Comparison of ENCODE assay signal across 8 mouse cellular contexts in genomic region chr19:21738591-21739280, GRCm38 (mm10). TPM values are rescaled to one million over a fixed set of nuclear protein-coding genes. Genes with fewer than 3 reads are reported as not detected.
DNase-seq lines count a peak whose midpoint lies in the region; ATAC-seq and TF ChIP-seq lines count a peak whose summit lies in the region.

No protein-coding gene starts in this region.

- no peaks in the 10 kb centered on the region for H3K36me3 ChIP-seq in liver, embryonic 11.5 days (ENCODE audit: control insufficient read depth, insufficient read depth, low read length)
- H3K36me3 ChIP-seq in embryonic facial prominence, embryonic 15.5 days, result no peaks in the 10 kb centered on the region
- no peaks in the 10 kb centered on the region for H3K36me3 ChIP-seq in liver, embryonic 13.5 days

- WGBS in liver, embryonic 11.5 days, result 84% methylated on average over 18 of the region's 18 CpGs
- WGBS in embryonic facial prominence, embryonic 15.5 days, result 74% methylated on average over 18 of the region's 18 CpGs
- WGBS in liver, embryonic 13.5 days (ENCODE audit: insufficient replicate concordance), result 73% methylated on average over 18 of the region's 18 CpGs

- intact Hi-C loops in gastrocnemius, adult 2 months (cut with DNase I), result loop anchor here (10.0 kb wide), 1 partner anchor 566 kb away; no protein-coding TSS in a partner anchor

- H3K4me1 ChIP-seq in liver, embryonic 11.5 days (replicated peaks; ENCODE audit: control insufficient read depth, insufficient read depth, low read length), result no peaks in the 10 kb centered on the region
- H3K4me1 ChIP-seq in embryonic facial prominence, embryonic 15.5 days, result peaks cover 10% of the 10 kb centered on the region; the same call in 1 of the 2 replicates
- peaks cover 12% of the 10 kb centered on the region; the same call in 1 of the 2 replicates for H3K4me1 ChIP-seq in liver, embryonic 13.5 days (replicated peaks)

- peak overlapping the region; percentile 78 for H3K27ac ChIP-seq in gastrocnemius, adult 2 months
- H3K27ac ChIP-seq in liver, embryonic 11.5 days (ENCODE audit: low read depth, low read length), result peak overlapping the region; percentile 66
- peak overlapping the region; percentile 61 for H3K27ac ChIP-seq in embryonic facial prominence, embryonic 15.5 days (replicated peaks)
- H3K27ac ChIP-seq in liver, embryonic 13.5 days, result 0 out of 2 replicates have a peak overlapping the region, but pooled peaks have one; percentile 19

- TF ChIP-seq CTCF in gastrocnemius, adult 2 months (IDR thresholded peaks at IDR 0.05), result no peak

- no peak overlapping the region; the same call in 1 of the 2 replicates for H3K4me2 ChIP-seq in liver, embryonic 11.5 days
- no peak overlapping the region for H3K4me2 ChIP-seq in embryonic facial prominence, embryonic 15.5 days (replicated peaks)
- no peak overlapping the region for H3K4me2 ChIP-seq in liver, embryonic 13.5 days

- no peak for ATAC-seq in liver, embryonic 11.5 days (replicated peaks; ENCODE audit: low FRiP score)
- ATAC-seq in embryonic facial prominence, embryonic 15.5 days (ENCODE audit: insufficient number of reproducible peaks, low FRiP score, low TSS enrichment, low read depth), result no peak
- ATAC-seq in liver, embryonic 13.5 days (ENCODE audit: low read depth), result no peak

- H3K27me3 ChIP-seq in liver, embryonic 11.5 days (replicated peaks; ENCODE audit: control insufficient read depth, insufficient read depth, low read length), result no peaks in the 10 kb centered on the region
- no peaks in the 10 kb centered on the region for H3K27me3 ChIP-seq in embryonic facial prominence, embryonic 15.5 days
- H3K27me3 ChIP-seq in liver, embryonic 13.5 days, result no peaks in the 10 kb centered on the region

- H3K9me3 ChIP-seq in liver, embryonic 11.5 days (ENCODE audit: control insufficient read depth, low read length), result no peaks in the 10 kb centered on the region
- H3K9me3 ChIP-seq in embryonic facial prominence, embryonic 15.5 days (replicated peaks), result no peaks in the 10 kb centered on the region
- H3K9me3 ChIP-seq in liver, embryonic 13.5 days (replicated peaks), result no peaks in the 10 kb centered on the region

- H3K9ac ChIP-seq in liver, embryonic 11.5 days (ENCODE audit: low read depth, low read length), result no peak overlapping the region
- H3K9ac ChIP-seq in embryonic facial prominence, embryonic 15.5 days, result no peak overlapping the region
- H3K9ac ChIP-seq in liver, embryonic 13.5 days, result no peak overlapping the region

- no peak for DNase-seq in gastrocnemius, adult 2 months
- no peak for DNase-seq in gastrocnemius, adult 18-20 months (ENCODE audit: low spot score)
- no peak for DNase-seq in liver, embryonic 11.5 days (ENCODE audit: low spot score)
- DNase-seq in liver, result no peak
- DNase-seq in liver, embryonic 13.5 days, result no peak
- no peak for DNase-seq in MN1 (ENCODE audit: low spot score)
- no peak for DNase-seq in spleen, postnatal 4 days (ENCODE audit: low spot score in 2 of 2)

- peak overlapping the region; percentile 58 for H3K4me3 ChIP-seq in gastrocnemius, adult 2 months
- H3K4me3 ChIP-seq in liver, embryonic 11.5 days (ENCODE audit: low read depth, low read length), result no peak overlapping the region
- no peak overlapping the region for H3K4me3 ChIP-seq in embryonic facial prominence, embryonic 15.5 days (replicated peaks)
- H3K4me3 ChIP-seq in liver, embryonic 13.5 days (replicated peaks), result no peak overlapping the region

RNA-seq across cellular contexts. Expression of gene Cemip2, which starts 39.4 kb away (rescaled TPM):
- total RNA-seq in gastrocnemius, adult 2 months (2021), result 1 to 10 TPM; 6.9 to 8.8 TPM
- 10 to 100 TPM in 1 of 2 experiments, 1 to 10 TPM in 1; 8.4 to 10.8 TPM for total RNA-seq in gastrocnemius, adult 18-20 months (2021)
- 24.8 and 25.0 TPM in 2 replicates for polyA plus RNA-seq in liver, embryonic 11.5 days (2014; fragmentation: Nextera tagmentation; extraction: Ambion mirVana)
- 30.8 and 33.0 TPM in 2 replicates for polyA plus RNA-seq in embryonic facial prominence, embryonic 15.5 days (2015; fragmentation: Nextera tagmentation; extraction: Ambion mirVana)
- 7.2 and 8.7 TPM in 2 replicates for polyA plus RNA-seq in liver, embryonic 13.5 days (2015; fragmentation: Nextera tagmentation; extraction: Ambion mirVana)

Comparison
In these comparisons a context has a peak if more than half of its experiments do, and no peak if none do; other contexts are left out.
1. H3K27ac ChIP-seq: peak in every context shown above with its lines; median percentile 78 in gastrocnemius, adult 2 months; 66 in liver, embryonic 11.5 days; 61 in embryonic facial prominence, embryonic 15.5 days; 19 in liver, embryonic 13.5 days.